Mouse (Mus musculus) adrenal gland, adult (tissue): ENCODE measurements around the gene Ndufb5.
"Not testable (repeated sequence)": the region's sequence is repeated elsewhere in the genome, so short reads cannot be mapped to it uniquely, and the experiment has no call there.

Experiments
- DNase-seq, 2 experiments: peaks; one replicate each; pipeline ENCODE4 v3.0.0; 2022 to 2023; ENCODE audit warnings: low spot score in 1 of 2; ENCODE audit not compliant: inconsistent age in 2 of 2

Gene Ndufb5

DNA sequence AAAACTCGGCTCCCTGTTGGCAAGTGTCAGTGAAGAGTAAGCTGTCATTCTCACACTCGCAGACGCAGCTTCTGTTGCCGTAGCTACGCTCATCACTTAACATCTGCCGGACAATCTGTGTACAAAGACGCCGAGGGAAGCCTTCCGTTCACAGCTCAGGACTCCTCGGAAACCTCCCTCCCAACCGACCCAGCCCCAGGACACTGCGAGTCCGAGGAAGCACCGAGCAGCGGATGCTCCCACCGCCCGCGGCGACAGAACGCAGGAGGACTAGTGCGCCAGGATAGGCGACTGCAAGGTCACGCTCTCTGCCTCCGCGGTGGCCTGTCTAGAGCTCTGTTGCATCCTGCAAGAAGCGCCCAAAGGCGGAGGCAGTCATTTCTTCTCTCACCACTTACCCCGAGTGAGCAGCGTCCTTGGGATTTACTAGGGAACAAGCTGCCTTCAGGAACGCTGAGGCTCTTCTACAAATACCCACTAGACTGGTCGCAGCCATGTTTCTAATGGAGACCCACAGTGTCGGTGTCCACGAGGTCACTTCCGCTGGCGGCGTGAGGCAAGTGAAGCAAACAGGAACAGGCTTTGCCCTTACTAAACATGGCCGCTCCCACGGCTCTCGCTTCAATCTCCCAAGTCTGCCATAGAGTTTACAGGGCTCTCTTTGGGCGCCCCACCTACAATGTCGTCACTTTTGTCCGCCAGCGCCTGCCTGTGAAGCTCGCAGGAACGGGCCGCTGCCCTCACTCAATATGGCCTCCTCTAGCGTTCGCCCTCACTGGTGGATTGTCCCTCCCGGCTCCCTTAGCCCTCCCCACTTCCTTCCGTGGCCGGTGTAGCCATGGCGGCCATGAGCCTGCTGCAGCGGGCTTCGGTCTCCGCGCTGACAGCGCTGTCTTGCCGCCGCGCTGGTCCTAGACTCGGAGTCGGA is at the start of gene Ndufb5:
Gene Ndufb5, plus strand, starts transcription at position 747 of the 928 bp plus-strand sequence.
- peak; percentile 99 to 100 for DNase-seq

GRCm38 (mm10) chr3:32687156-32687555 is 49.6 kb upstream of the Ndufb5 start:
- DNase-seq: no peak

GRCm38 (mm10) chr3:32689567-32689999 is 47.2 kb upstream of the Ndufb5 start:
- DNase-seq: no peak

GRCm38 (mm10) chr3:32690008-32690407 is 46.8 kb upstream of the Ndufb5 start:
- DNase-seq: no peak

- DNase-seq: no peak
Measured at GRCm38 (mm10) chr3:32690901-32691300, 45.9 kb upstream of the Ndufb5 start.

GRCm38 (mm10) chr3:32691841-32692240 is 44.9 kb upstream of the Ndufb5 start:
- DNase-seq: no peak

DNA sequence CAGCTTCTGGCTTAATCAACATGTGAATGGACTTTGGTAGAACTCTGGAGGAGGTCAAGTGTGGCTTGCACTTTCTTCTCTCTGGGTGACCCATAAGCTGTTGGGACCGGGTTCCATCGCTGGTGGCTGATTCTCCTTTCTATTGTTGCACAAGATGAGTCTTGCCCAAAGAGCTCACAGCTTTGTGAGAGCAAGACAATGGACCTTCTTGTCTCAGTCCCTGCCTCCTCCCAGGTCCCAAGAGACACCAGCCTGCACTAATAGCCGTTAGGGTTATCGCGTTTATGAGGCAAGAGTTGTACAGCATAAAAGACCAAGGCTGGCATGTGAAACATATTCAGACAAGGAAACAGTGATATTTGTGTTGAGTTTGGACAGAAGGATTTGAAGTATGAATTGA is 42.6 kb upstream of the Ndufb5 start:
- DNase-seq: no peak

DNA sequence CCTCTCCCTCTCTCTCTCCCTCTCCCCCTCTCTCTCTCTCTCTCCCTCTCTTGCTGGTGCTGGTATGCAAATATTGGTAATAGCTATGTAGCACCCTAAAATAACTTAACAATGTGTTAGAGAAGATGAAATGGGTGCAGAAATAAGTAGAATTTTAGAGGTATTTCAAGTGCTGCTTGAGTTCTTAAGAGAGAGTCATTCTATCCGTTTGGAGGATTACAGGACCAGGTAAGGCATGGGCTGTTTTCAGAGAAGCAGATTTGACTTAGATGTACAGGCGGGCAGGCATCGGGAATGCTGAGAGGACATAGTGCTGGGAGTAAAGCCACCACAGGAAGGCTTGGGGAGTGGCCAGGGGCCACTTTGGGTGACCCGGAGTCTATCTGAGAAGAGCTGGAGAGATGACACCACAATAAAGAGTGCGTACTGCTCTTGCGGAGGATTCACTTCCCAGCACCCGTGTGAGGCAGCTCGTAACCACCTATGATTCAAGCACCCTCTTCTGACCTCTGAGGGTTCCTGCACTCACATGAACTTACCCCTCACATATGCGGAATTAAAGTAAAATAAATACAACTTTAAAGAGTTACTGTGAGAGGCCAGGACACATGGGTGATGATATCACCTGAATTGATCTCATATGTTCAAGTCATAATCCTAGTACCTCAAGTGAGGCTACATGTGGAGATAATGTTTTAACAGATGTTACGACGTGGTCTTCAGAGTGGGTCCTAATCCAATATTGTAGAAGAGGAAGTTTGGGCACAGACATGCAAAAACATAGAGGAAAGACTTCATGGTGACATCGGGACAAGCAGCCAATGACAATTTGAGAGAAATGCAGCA is 41.8 kb upstream of the Ndufb5 start:
- no peak for DNase-seq

DNA sequence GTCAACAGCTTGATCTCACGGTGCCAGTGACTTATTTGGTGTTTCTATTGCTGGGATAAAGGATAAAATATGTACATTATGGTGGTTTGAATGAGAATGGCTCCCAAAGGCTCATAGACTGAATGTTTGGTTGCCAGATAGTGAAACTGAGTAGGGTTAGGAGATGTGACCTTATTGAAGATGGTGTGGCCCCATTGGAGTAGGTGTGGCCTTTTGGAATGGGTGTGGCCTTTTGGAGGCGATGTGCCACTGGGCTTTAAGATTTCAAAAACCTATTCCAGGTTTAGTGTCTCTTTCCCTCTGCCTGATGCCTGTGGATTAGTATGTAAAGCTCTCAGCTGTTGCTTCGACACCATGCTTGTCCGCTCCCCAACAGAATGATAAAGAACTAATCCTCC is 41.2 kb upstream of the Ndufb5 start:
- DNase-seq: no peak

DNA sequence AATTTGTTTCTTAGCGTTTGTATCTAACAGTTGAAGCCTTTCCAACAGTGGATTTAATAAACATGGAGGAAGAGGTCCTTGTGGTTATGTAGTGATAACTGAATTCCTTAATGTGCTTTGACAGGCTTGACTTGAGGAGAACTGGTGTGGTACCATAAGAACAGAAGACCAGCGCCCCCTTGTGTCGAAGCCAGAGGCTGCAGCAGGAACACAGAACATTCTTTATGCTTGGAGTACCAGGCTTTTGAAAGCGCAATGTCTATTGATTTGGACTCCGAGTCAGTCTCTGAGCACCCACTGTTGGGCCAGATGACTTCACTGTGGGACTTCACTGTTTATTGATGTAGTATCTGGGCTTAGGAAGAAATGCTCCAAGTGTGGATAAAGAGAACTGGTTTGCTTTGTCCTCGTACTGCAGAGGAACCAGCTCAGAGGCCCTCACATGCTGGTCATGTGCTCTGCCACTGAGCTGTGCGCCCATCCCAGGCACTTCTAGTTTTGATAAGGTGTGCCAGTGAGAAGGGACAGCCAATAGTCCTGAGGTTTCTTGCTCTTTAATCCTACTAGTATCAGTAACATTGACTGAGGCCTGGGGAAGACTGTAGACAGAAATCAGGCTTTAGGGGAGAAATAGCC is 38.4 kb upstream of the Ndufb5 start:
- DNase-seq: peak; percentile 85 to 96

GRCm38 (mm10) chr3:32704021-32704420 is 32.8 kb upstream of the Ndufb5 start:
- not testable (repeated sequence) for DNase-seq

DNA sequence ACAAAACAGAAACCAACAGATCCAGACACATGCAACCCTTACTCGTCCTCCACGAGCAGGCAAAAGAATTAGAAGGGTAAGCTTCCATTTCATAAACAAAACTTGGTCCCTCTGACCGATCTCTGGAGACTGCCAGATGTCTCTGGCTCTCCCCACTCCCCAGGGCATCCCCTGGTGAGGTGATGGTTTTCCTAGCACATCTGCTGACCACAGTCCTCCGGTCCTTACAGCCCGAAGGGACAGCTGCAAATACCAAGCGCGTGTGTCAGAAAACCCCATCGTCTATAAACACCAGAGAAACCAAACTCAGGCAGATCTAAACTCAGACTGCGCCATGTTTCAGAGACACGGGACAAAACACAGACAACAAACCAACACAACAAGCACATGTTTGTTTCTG is 32.2 kb upstream of the Ndufb5 start:
- not testable (repeated sequence) for DNase-seq

GRCm38 (mm10) chr3:32705647-32706348 is 31.0 kb upstream of the Ndufb5 start, which contains the start of gene Actl6a:
Gene Actl6a (plus strand): TSS chr3:32706298.
- not testable (repeated sequence) for DNase-seq

GRCm38 (mm10) chr3:32708052-32708367 is 28.8 kb upstream of the Ndufb5 start:
- no peak for DNase-seq

GRCm38 (mm10) chr3:32708368-32709231 is 28.2 kb upstream of the Ndufb5 start:
- DNase-seq: peak; percentile 98 to 100

DNA sequence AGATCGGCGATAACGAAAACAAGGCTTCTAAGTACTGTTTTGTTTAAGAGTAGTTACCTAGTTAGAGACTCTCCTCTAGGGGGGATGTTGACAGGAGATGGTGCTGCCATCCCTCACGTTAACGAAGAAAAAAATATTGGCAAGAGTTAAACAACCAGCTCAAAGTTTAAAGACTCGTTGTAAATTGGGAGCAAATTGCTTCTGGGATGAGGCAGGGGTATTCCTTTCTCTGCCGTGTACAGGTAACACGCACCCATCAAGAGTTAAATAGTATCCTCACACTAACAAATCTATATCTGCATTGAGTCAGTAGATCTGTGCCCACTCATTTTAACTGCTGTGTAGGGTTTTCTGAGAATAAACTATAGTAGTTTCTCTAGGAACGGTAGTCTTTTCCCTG is 27.4 kb upstream of the Ndufb5 start:
- DNase-seq: no peak

- no peak for DNase-seq
Measured at GRCm38 (mm10) chr3:32713711-32714110, 23.1 kb upstream of the Ndufb5 start.

GRCm38 (mm10) chr3:32717403-32717802 is 19.4 kb upstream of the Ndufb5 start:
- DNase-seq: not testable (repeated sequence)

- peak in 1 of 2 experiments; percentile 40 for DNase-seq
Measured at GRCm38 (mm10) chr3:32718271-32718670, 18.5 kb upstream of the Ndufb5 start.

DNA sequence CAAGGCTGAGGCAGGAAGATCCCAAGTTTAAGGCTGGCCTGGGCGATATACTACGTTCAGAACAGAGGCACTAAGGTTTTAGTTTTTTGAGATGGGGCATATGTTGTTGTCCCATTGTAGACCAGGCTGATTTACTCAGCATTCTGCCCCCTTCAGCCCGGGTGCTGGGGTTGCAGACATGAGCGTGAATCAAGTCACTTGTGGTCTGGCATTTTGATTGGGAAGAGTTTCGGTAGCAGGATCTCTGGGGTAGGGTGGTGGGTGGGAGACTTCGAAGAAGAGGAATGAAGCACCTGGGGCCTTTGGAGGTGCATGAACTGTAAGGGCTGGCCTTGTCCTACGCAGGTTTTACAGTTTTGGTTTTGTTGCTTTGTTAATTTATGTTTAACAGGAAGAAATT is 12.6 kb upstream of the Ndufb5 start:
- DNase-seq: no peak
